Mouse (Mus musculus) gastrocnemius, postnatal 14 days (tissue): Measurements from ENCODE around the gene Tmem165. TPM values are rescaled to one million over a fixed set of nuclear protein-coding genes. Genes with fewer than 3 reads are reported as not detected.

ENCODE experiments used
- DNase-seq: peaks from one replicate; pipeline ENCODE4 v3.0.0; 2021; ENCODE audit warnings: mixed read lengths
- intact Hi-C: fragments of 180-260 bp; cut with DNase I; formaldehyde crosslinking; loops from one replicate; pipeline ENCODE4 v1.15.1; 2025; ENCODE audit warnings: low total_unique reads
- long read RNA-seq, 2 experiments: library from polyadenylated mRNA; stranded (forward); transcript quantifications; one replicate each; pipeline ENCODE4 v2.0.0; 2021
- total RNA-seq, 2 experiments: library from RNA; stranded (reverse); gene quantifications; 2 replicates each; pipeline ENCODE4 v1.2.3; 2021

Tmem165 gene
- total RNA-seq: 10 to 100 TPM; 20.7 to 22.8 TPM
- long read RNA-seq, experiment 1, transcript Tmem165-201 (6 exons, 1,897 nt): major isoform, 36 of 41 reads
- long read RNA-seq, experiment 1, partial matches to known transcripts: 2 of 41 reads
- long read RNA-seq, experiment 1, other reads (novel, unspliced or antisense): 3 of 41 reads
- long read RNA-seq, experiment 2, transcript Tmem165-201 (6 exons, 1,897 nt): major isoform, 36 of 39 reads
- long read RNA-seq, experiment 2, partial matches to known transcripts: 2 of 39 reads
- long read RNA-seq, experiment 2, other reads (novel, unspliced or antisense): 1 of 39 reads

- intact Hi-C loops: no loop called here
- DNase-seq: peak; percentile 95
These were observed at the start of gene Tmem165 for GRCm38 (mm10) chr5:76183750-76184261. Gene Tmem165 (plus strand): TSS chr5:76183880.

DNA sequence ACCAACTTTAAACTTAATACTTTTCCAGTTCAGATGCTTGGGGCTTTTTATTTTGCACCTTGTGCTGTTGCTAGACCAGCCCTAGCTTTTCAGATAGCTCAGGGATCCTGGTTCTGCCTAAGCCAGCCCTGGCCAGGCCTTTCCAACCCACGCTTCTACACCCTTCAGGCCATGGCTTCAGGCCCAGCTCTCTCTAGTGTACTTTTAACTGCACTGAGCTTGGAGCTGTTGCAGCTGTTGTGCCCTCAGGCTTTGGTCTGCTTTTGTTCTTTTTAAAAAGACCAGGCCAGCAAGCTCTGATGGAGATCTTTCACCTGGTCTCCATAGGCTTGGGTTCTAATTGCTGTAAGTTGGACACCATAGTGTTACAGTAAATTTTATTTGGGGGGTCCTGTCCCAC lies 48.0 kb upstream of the Tmem165 start:
- intact Hi-C loops: no loop called here

DNA sequence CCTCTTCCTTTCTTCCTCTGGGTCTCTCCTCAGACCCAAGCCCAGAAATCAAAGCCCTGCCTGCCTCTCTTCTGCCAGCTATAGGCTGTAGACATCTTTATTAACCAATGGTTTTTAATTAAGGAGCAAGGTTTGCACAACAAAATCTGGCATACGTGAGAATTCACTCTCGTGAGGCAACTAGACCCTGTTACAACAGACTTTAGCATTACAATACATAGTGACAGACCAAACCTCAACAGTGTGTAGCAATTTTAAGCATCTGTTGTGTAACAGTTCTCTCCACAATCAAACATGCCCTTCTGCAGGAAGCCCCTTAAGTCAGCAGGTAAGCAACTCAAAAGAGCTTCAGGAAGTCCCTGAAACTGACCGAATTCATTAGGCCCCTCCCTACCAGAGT lies 47.4 kb upstream of the Tmem165 start:
- DNase-seq: no peak
- intact Hi-C loops: no loop called here

More for the DNA sequence above, 48.0 kb upstream of the Tmem165 start:
- DNase-seq: peak; percentile 37

GRCm38 (mm10) chr5:76137586-76137985 lies 46.1 kb upstream of the Tmem165 start:
- intact Hi-C loops: no loop called here
- no peak for DNase-seq

DNA sequence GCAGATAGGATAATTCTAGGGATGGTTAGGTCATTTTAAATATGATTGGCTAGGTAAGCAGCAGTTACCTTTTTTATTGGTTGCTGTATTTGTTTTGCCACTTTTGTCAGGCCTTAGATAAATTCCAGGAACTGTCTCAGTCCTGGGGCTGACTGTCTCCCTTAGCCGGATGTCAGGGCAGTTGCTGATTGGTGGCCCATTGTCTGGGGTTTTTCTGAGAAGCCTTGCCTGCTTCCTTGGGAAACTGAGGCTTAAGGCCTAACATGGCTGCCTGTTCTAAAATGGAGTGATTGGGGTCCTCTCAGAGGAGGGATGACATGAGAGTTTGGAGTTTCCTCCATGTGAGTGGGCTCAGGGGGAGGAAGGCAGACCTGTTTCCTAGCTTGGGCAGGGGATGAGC lies 45.6 kb upstream of the Tmem165 start:
- no peak for DNase-seq
- intact Hi-C loops: no loop called here

- no peak for DNase-seq
- intact Hi-C loops: no loop called here
These were observed 45.2 kb upstream of the Tmem165 start for GRCm38 (mm10) chr5:76138512-76138911.

DNA sequence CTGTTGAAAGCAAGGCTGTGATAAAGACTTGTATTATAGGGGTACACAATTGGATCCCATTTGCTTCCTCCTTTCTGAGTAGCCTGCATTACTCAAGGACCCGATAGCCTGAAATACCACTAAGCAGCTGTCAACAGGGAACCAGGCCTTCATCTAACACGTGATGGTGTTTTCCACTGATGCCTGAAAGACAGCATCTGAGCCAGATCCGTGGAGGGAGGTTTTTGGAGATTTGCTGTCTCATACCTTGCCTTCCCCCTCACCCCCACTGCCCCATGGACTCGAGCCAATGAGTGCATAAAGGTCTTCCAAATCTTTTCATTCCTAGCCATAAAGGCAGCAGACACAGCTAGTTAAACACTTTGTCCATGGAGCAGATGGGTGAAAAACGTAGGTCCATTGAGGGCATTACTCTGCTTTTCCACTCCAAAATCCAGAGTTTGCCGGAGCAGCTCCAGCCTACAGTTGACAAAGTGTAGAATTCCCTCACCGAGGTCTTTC lies 44.5 kb upstream of the Tmem165 start:
- intact Hi-C loops: no loop called here
- DNase-seq: no peak

DNA sequence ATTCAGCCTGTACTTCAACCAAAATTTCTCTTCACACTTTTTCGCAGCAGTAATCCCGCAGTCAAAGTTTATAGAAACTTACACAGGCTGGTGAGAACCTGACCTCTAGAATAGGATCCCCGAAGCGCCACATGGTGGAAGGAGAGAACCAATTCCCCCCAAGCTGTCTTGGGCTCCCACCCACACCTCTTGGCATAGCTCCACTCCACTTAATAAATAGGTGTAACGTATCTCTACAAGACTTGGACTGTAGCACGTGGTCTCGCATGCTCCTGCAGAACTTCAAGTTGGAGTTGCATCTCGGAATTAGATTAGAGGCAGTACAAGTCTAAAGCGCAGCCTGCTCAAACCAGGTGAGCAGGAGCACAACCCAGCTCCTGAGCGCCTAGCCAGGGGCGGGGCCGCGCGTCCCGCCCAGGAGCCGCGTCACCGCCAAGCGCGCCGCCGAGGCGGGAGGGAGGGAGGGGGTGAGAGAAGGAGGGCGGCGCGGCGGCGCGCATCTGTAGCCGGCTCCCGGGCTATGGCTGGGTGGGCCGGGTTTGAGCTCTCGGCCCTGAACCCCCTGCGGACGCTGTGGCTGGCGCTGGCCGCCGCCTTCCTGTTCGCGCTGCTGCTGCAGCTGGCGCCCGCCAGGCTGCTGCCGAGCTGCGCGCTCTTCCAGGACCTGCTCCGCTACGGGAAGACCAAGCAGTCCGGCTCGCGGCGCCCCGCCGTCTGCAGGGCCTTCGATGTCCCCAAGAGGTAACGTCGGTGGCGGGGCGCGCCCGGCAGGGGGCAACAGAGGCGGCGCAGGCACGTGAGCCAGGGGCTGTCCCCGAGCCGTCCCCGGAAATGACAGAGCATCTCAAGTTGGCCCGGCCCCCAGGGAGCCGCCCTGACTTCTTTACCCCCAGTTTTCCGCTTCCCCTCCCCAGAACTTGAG lies 43.6 kb upstream of the Tmem165 start, which contains the start of gene Srd5a3:
Gene Srd5a3, plus strand, starts transcription at position 464 of the 922 bp plus-strand sequence.
- DNase-seq: peak; percentile 98
- intact Hi-C loops: loop anchor here (10.0 kb wide), 1 partner anchor 275 kb away; no protein-coding TSS in a partner anchor

GRCm38 (mm10) chr5:76140730-76141066 lies 43.0 kb upstream of the Tmem165 start:
- intact Hi-C loops: loop anchor here (10.0 kb wide), 1 partner anchor 274 kb away; no protein-coding TSS in a partner anchor
- no peak for DNase-seq

- intact Hi-C loops: loop anchor here (10.0 kb wide), 1 partner anchor 271 kb away; no protein-coding TSS in a partner anchor
- no peak for DNase-seq
These were observed 40.3 kb upstream of the Tmem165 start for GRCm38 (mm10) chr5:76143356-76143755.

DNA sequence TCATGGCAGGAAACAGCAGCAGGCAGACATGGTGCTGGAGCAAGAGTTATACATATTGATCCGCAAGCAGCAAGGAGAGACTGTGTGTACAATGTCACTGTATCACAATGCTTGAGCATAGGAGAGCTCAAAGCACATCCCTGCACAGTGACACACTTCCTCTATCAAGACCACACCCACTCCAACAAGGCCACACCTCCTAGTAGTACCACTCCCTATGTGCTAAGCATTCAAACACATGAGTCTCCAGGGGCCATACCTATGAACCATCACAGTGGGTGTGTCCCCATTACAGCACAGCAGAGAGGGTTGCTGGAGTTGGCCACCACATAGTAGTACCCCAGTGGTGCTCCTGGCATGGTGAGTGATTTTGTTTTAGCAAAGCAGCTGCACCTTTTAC lies 37.3 kb upstream of the Tmem165 start:
- no peak for DNase-seq
- intact Hi-C loops: loop anchor here (10.0 kb wide), 1 partner anchor 268 kb away; no protein-coding TSS in a partner anchor

DNA sequence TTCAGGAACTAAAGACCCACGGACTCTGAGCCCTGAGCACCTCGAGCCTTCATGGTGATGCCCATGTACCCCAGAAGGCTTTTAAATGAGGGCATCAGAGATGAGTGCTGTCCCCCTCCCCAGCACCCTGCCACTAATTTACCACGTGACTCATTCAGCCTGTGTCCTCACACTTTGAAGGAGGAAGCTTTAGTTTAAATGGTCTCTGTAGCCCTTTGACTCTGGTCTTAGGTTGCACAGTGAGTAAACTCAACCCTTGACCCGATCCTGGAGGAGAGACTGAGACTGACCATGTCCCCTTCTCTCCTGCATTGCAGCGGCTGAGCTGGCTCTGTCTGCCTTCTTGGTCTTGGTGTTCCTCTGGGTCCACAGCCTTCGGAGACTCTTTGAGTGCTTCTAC lies 34.2 kb upstream of the Tmem165 start:
- intact Hi-C loops: loop anchor here (10.0 kb wide), 1 partner anchor 265 kb away; no protein-coding TSS in a partner anchor
- no peak for DNase-seq

DNA sequence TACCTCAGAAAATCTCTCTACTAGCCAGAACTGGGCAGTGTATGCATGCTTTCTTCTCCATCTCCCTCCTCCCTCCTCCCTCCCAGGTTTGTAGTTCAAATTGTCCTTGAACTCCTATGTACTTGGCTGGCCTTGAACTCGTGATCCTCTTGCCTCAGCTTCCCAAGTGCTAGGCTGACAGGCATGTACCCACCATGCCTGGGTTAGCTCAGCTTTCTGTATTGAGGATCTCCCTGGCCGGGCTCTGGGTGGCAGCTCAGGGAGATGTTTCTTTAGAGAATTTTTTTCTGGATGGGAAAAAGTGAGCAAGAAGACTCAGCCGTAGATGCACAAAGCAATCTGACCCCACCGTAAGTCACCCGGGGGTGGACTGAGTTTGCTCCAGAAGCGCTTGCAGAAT lies 30.7 kb upstream of the Tmem165 start:
- DNase-seq: no peak
- intact Hi-C loops: no loop called here

DNA sequence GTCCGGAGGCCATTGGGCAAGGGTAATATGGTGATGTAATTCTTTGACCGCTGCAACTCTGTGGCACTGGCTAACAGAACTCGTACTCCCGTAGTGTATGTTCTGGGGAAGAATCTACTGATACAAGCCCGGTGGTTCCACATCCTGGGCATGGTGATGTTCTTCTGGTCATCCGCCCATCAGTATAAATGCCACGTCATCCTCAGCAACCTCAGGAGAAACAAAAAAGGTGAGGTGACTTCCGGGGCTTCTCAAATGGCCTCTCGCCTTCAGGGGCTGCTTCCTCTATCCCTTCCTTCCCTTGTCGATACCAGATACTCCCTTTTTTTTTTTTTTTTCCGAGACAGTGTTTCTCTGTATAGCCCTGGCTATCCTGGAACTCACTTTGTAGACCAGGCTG lies 30.2 kb upstream of the Tmem165 start:
- DNase-seq: no peak

GRCm38 (mm10) chr5:76154434-76155165 lies 29.1 kb upstream of the Tmem165 start:
- intact Hi-C loops: no loop called here
- DNase-seq: no peak

More for the DNA sequence above, 30.2 kb upstream of the Tmem165 start:
- intact Hi-C loops: no loop called here

DNA sequence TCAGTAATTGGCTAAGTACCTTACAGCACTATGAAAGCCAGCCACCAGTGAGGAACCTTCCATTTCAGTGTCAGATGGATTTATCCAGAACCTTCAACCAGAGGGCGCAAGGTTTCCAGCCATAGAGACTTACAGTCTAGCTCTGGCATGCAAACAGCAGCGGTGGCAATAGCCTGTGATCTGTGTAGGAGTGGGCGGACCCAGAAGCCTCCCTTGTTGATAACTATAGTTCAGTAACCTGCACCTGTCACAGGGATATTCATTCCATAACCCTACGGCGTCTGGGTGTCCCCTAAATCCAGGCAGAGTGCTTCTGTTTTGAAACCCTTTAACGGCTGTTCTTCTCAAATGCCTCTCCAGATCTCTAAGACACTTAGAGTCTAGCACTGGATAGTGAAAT lies 24.1 kb upstream of the Tmem165 start:
- no peak for DNase-seq
- intact Hi-C loops: no loop called here

DNA sequence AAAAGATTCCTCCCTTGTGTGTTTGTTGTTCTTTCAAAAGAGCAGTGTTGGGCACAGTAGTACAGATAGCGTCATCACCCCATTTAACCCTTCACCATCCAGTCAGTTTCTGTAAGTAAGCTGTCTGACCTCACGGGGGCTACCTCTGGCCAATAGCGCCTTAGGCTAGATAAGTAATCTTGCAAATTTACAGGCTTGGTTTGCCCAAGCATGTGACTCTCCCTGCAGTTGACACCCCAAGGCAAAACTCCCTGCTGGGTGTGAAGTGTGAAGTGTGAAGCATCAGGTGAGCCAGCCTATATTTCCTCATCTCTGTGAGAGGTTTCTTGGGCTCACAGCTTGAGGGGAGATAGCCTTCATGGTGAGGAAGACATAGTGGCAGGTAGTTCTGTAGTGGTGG lies 23.6 kb upstream of the Tmem165 start:
- intact Hi-C loops: no loop called here
- no peak for DNase-seq

DNA sequence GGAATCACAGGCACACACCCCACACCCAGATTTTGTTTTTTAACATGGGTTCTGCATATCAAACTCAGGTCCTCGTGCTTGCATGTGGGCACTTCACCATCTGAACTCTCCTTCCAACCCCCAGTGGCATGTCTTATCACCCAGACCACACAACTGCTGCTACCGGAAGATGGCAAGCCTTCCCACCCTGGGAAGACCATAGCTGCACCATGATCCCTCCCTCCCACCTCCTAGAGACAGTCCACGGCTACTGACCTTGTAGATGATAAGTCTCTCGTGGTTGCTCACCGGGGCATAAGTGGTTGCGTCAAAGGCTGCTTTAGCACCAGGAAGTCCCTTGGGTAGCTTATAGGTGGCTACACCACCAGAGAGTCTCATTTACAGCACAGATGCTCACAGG lies 22.2 kb upstream of the Tmem165 start:
- intact Hi-C loops: no loop called here
- no peak for DNase-seq

DNA sequence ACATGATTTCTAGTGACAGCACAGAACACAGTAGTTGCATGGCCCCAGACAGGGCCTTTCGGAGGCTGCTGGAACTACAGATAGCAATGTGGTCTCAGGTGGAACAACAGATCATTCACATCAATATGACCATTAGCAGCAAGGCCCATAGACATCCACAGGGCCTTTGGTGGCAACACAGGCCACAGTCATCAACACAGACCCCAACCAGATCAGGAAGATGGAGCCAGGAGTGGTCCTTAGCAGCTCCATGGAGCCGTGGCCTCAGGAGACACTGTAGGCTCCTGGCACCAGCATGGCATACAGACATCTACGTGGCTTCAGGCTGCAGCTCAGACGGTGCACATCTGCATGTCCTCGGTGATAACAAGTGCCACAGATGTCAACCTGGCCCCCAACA lies 20.8 kb upstream of the Tmem165 start:
- intact Hi-C loops: no loop called here

More for the DNA sequence above, 20.8 kb upstream of the Tmem165 start:
- no peak for DNase-seq
